Mouse (Mus musculus): ENCODE measurements around the gene Cpsf7.

- TF ChIP-seq MAX (IDR thresholded peaks at IDR 0.05; ENCODE audit: low read length): no peak
- TF ChIP-seq CTCF (conservative IDR thresholded peaks at IDR 0.05 in 1 of 2, IDR thresholded peaks at IDR 0.05 in 1 of 2; ENCODE audit: low read depth in 2 of 2, low read length in 2 of 2): no peak
- no peak for TF ChIP-seq NRF1 (IDR thresholded peaks at IDR 0.05; ENCODE audit: low read depth, low read length)
- TF ChIP-seq CHD2 (IDR thresholded peaks at IDR 0.05; ENCODE audit: low read length): no peak
- TF ChIP-seq EP300 (IDR thresholded peaks at IDR 0.05; ENCODE audit: low read length): no peak
- TF ChIP-seq NELFE (IDR thresholded peaks at IDR 0.05; ENCODE audit: low read depth, low read length): no peak
- TF ChIP-seq MAFK (IDR thresholded peaks at IDR 0.05; ENCODE audit: insufficient replicate concordance, low read length): no peak
- TF ChIP-seq TBP (conservative IDR thresholded peaks at IDR 0.05; ENCODE audit: low read depth, low read length): no peak
- no peak for TF ChIP-seq UBTF (IDR thresholded peaks at IDR 0.05; ENCODE audit: low read depth, low read length)
These were observed 32.4 kb downstream of the Cpsf7 start for GRCm38 (mm10) chr19:10557430-10557829.

Data from CH12.LX (cell line).